Mouse (Mus musculus) CD8-positive naive resting alpha-beta T cell, adult 2 months (primary cell): ENCODE results near the gene Ndufaf5.
"Not testable (repeated sequence)": the region's sequence is repeated elsewhere in the genome, so short reads cannot be mapped to it uniquely, and the experiment has no call there.

ENCODE experiments used
- DNase-seq, 2 experiments: peaks; one replicate each; pipeline ENCODE4 v3.0.0; 2022; ENCODE audit warnings: low read depth in 2 of 2, low spot score in 2 of 2

Gene Ndufaf5

DNA sequence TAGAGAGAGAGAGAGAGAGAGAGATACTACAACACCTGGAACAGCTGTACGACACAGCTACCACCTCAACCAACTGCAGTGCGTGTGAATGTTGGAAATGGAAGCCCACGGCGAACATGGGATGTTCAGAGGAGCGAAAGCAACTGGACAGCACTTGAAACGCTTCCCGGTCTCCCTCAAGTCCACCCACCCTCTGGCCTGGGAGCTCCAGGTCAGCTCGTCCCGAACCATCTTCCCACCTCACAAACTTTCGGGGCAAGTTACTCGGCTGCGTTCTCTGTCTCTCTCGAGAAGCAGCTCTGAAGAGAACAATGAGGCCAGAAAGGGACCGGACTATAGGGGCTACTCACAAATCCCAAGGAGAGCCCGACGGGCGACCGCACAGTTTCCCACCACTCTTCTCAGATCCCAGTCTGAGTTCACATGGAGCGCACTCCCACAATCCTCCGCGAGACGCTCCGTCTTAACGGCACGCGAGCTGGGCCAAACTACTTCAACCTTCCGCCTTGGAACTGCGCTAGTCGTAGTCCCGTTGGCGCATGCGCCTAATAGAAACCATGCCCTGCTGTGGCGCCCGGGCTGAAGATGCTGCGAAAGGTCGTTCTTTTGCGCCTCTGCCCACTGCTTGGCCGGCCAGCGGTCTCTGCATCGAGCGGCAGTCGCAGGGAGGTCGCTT, at the start of gene Ndufaf5, which contains the start of gene Esf1:
Gene Ndufaf5, plus strand, starts transcription at position 523 of the 676 bp plus-strand sequence.
Gene Esf1, minus strand, starts transcription at position 438 of the 676 bp plus-strand sequence.
- DNase-seq = peak; percentile 82 to 87

- DNase-seq = no peak
Measured at GRCm38 (mm10) chr2:140125516-140125915, 44.9 kb upstream of the Ndufaf5 start.

GRCm38 (mm10) chr2:140151743-140152142, 18.7 kb upstream of the Ndufaf5 start, which contains the start of gene Gm17374:
Gene Gm17374 (plus strand): TSS chr2:140152043.
- not testable (repeated sequence) for DNase-seq

DNA sequence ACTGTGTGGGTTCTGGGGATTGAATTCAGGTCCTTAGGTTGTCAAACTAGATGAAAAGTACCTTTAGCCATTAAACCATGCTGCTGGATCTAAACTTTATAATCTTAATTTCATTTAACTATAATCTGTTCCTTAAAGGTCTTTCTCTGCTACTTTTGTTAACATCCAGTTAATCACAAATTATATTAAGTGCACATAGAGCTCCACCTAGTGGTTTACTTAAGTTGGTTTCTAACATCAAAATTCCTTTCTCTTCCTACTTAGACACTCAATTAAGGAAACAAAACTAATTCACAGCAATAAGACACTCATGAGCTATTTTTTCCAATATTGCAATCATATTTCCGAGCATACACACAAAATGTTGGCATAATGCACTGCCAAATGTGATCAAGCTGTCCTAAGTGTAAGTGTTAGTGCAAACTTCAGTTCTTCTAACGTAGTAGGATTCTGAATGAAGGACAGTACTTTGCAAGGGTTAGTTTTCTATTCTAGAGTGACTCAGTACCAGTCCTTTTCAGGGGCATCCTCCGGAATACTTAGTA, 11.2 kb upstream of the Ndufaf5 start:
- peak in 1 of 2 experiments; percentile 5 for DNase-seq

DNA sequence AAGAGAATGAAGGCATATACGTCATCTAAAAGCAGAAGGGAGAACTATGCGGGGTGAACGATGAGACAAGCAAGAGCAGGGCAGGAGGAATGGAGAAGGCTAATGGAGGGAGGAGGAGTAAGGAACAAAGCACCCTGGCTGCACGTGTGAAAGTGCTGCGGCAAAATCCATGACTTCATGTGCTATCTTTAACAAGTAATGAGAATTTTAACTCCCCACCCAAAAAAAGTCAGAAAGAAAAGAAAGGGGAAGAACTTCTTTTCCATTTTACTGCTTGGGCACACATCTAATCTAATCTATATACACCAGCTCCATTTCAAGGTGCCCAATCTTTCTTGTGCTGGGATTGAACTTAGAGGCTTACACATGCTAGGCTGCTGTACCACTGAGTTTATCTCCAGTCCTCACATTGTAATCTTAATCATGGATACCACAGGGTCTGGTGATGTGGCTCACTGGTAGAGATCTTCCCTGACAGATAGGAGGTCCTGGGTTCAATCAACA, 7.0 kb upstream of the Ndufaf5 start:
- DNase-seq = no peak

DNA sequence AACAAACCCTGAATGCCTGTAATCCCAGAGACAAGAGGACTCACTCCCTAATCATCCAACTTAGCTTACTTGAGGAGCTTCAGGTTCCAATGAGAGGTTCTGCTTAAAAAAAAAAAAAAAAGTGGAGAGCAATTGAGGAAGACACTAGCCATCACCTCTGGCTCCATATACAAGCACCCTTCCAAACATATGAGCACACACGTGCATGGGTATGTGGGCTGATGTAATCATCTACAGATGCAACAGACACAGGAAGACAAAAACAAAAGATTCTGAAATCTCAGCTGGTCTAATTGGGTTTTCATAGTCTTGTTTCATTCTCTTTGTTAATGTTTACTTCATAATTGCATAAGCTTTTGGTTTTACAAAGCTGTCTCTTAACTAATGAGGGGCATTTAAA, 1.4 kb upstream of the Ndufaf5 start:
- no peak for DNase-seq

DNA sequence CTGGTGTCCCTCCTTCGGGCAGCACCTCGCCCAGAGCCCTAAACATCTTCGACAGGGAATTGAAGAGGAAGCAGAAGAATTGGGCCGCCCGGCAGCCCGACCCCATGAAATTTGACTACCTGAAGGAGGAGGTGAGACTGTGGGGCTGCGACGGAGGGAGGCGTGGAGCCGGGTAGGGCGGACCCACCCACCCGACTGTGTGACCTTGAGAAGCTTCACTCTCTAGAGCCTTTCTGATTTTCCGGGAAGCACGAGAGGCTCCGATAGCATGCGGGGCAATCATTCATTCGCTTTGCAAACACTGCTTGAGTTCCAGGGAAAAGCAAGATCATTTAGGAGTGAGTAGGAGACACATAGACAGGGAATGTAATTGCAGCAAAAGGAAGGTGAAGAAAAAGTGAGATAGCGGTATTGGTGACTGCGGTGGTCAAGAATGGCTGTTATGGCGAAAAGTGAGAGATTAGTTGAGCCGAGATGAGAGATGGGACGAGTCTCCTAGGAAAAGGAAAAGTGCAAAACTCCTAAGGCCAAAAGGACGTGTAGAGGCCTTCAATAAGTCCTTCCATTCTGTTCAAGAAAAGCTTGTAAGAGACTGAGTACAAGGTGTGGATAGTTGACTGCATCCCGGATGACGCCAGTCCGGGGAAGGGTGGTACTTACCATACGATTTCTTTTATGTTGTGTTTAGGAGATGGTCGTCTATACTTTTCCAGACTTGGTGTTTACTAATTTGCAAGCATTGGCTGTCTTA, 529 bp downstream of the Ndufaf5 start:
- DNase-seq = no peak

DNA sequence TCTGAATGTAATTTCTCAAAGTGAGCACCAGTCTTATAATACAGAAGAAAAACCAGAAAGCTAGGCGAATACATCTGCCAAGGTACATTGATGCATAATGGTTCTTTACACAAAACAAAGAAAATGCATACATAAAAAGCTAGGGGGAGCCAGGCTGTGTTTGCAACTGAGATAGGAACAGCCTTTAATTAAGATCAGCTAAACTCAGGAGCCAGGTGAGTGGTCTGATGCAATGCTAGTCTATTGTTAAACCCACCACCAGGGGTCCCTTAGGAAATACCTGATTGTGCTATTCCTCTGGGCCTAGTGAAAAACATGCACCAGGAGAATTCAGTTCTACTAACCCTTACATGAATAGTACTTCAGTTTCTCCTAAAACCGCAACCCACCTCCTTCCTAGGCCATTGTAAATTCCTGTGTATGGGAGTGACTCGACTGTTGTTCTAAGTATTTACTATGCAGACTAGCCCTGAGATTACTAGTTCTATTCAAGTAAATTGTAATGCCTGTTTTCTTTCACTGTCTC, 15.3 kb downstream of the Ndufaf5 start:
- DNase-seq = not testable (repeated sequence)

DNA sequence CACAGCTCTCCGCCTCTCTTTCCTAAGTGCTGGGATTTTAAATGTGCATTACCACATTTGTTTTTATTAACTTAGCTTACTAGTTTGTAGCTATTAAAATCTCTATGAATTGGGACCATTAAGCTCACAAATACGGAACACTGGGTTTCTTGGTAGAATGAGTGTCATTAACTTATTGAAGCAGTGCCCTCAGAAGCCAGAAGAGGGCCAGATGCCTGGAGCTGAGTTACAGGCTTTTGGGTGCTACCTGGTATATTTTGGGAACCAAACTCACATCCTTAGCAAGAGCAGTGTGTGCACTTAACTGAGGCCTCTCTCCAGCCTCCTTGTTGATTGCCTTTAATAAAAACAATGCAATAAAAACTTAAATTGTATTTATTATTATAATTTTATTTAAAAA, 30.3 kb downstream of the Ndufaf5 start:
- DNase-seq = no peak

- DNase-seq = no peak
Measured at GRCm38 (mm10) chr2:140202573-140202972, 32.1 kb downstream of the Ndufaf5 start.

DNA sequence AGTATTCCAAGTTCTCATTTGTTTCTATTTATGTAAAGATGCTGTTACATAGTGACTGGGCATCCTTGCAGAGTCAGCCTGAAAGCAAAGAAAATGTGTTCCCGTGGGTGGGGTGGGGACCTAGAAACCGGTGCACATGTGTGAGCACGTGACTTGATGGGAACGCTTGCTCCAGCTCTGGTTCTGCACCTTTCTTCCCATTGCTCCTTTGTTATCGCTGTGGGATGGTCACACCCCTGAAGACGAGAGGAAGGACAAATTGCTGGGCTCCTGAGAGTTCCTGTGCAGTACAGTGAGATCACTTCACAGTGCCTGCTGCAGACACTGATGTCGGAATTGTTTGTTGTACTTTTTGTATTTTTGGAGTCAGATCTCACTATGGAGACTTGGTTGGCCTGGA, 33.3 kb downstream of the Ndufaf5 start:
- DNase-seq = no peak

DNA sequence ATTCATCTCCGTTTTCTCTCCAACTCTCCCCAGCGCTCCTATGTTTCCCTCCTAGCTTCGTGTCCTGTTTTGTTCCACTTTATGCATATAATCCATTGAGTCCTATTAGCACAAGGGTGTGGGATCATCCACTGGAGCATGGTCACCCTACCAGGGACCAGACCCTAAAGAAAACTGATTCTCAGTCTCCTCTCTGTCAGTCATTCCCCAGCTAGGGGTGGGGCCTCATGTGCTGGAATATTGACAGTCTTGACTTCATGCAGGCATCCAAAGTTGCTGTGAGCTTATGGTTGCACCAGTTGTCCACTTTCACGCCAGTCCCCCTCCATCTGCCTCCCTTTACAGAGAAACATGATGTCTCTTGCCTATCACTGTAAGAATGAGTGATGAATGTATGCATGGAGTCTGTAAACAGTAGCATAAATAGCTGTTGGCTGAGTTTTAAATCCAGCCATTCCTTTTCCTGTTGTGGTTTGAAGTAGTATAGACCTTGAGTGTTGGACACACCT, 44.1 kb downstream of the Ndufaf5 start:
- DNase-seq = no peak

DNA sequence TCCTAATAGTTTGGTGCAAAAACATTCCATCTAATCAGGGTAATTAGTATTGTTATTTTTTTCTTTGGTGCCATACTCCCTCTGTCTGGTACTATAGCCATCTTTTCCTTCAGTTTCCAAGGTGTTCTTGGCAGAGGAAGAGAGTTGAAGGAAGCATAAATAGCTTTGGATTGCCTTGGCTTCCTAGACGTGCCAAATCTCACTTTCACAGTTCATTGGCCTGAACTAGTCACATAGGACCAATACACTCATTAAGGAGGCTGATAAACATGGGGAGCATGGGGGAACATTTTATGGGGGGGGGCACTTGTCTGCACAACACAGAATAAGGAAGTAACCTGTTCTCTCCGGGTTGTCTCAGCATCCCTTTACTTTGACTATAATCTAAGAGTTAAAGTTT, 45.0 kb downstream of the Ndufaf5 start:
- DNase-seq = no peak

GRCm38 (mm10) chr2:140215965-140216364, 45.5 kb downstream of the Ndufaf5 start:
- no peak for DNase-seq

- no peak for DNase-seq
Measured at GRCm38 (mm10) chr2:140220325-140220724, 49.9 kb downstream of the Ndufaf5 start.

GRCm38 (mm10) chr2:140230295-140230694, 59.8 kb downstream of the Ndufaf5 start:
- DNase-seq = no peak

DNA sequence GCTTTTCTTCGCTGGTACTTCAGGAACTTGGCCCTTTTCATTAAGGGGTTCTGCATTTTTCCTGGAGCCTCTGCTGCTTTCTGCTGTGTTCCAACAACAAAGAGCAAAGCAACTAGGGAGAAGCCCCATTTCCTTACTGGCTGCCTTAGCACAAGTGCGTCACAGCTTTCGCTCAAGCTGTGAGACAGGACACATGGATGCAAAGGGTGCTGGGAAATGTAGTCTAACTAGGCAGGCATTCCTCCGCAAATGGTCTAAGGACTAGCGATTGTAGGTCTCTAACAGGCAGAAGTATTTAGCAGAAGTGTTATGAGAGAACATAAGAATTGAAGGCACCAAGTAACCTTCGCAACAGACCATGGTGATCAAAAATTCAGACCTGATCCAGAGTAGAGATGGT, 66.8 kb downstream of the Ndufaf5 start:
- no peak for DNase-seq

DNA sequence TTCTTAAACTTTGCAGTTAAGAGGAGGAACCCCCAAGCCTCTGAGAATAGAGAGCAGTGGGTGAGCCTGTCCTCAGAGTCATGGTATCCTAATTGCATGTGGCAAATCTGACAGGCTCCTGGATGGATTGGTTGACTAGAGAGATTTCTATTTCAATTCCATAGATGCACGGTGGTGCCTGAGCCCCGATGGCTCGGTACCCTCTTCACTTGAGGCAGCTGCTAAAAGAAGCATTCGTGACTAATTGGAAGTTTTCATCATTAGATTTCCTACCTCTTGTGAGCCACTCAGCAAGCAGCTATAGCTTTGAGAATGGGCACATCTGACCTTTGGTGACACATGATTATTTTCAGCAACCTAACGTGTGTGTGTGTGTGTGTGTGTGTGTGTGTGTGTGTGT, 71.9 kb downstream of the Ndufaf5 start:
- no peak for DNase-seq

DNA sequence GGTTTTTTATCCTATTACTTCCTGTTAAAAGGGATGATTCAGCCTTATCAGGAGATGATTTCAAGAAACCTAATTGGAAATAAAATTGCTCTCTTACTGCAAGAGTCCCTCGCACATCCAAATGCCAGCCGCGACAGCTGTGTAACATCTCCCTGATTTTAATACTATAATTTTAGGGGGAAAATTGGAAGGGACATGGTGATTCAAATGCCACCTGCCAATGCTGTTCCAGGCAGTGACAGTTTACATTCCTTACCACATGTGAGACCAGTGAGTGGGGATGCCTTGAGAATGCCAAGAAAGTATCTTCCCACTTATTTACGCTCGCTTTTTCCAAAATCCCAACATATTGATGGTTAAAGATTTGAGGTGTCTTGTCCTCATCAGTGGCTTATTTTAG, 72.7 kb downstream of the Ndufaf5 start:
- no peak for DNase-seq
